Mouse (Mus musculus) liver, postnatal 0 days (tissue): Measurements from ENCODE around the gene Slc9a3.

Source experiments
- CTCF ChIP-seq: sonication (generic); IDR thresholded peaks from 2 replicates; pipeline ENCODE4 v1.5.1; 2016; ENCODE audit warnings: antibody characterized with exemption, low read depth
- EP300 ChIP-seq: IDR thresholded peaks from 2 replicates; pipeline ENCODE4 v1.6.1; 2016; ENCODE audit warnings: antibody characterized with exemption, low read depth, mild to moderate bottlenecking

DNA sequence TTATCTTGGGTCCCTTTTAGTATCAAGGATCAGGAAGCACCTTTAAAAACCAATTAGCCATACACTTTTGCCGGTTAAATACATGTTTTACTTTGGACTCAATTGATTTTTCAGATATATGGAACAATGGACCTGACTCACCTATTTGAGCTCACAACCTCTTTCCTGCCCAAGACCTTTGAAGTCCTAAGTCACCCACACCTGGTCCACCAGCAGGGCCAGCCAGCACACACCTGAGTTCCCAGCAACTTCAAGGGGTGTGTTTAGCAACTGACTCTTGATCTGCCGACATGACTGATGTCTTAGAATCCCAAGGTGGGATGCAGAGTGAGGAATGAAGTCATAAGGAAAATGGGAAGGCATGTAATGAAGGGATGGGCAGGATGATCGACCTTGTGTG is 49.5 kb upstream of the Slc9a3 start:
- TF ChIP-seq CTCF (no peak), EP300 (no peak)
